Mouse (Mus musculus): ENCODE data around the gene Gm20547.

DNA sequence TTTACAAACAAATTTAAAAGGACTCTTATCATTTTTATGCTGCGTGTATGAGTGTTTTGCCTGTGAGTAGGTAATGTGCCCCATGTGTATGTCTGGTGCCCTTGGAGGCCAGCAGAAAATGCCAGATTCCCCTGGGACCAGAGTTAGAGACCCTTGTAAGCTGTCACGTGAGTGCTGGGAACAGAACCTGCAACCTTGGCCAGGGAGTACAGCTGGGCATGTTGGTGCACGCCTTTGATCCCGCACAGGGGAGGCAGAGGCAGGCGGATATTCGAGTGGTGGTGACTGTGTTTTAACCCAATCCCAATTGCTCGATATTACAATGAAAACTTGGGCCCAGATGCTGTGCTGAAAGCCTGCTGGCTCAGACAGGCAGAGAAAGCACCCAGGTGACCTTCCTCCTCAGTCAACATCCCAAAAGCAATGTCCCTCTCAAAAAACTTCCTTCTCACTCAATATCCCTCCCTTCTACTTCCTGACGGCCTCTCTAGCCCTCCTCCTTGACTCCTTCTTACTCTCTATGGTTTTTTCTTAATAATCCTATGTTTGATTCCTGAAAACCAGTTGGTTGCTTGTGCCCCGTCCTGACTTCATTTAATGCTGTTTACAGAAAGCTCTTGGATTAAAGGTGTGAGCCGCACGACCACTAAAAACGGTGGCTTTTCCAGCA, 8.4 kb upstream of the Gm20547 start:
- TF ChIP-seq POLR2A (IDR thresholded peaks at IDR 0.05; ENCODE audit: control insufficient read depth, extremely low read depth, insufficient read depth, low read length, poor library complexity) (no peak), CTCF (IDR thresholded peaks at IDR 0.05; ENCODE audit: borderline replicate concordance, control insufficient read depth, extremely low read depth, insufficient read depth, low read length, poor library complexity) (no peak)
